Mouse (Mus musculus) C2C12 (cell line): ENCODE measurements around the gene Rhbdf2.
A peak's percentile ranks its signal among the peaks of the same experiment; 100 is the strongest.

Experiments
- CTCF ChIP-seq: IDR thresholded peaks from one replicate; pipeline ENCODE4 v1.5.1; 2011; ENCODE audit not compliant: control insufficient read depth, insufficient read depth, insufficient read length
- FOSL1 ChIP-seq: IDR thresholded peaks from one replicate; pipeline ENCODE4 v1.8.0; 2011; ENCODE audit warnings: mild to moderate bottlenecking, low read length; ENCODE audit not compliant: poor library complexity, insufficient read depth, severe bottlenecking
- MAX ChIP-seq: IDR thresholded peaks from one replicate; pipeline ENCODE4 v1.6.1; 2011; ENCODE audit warnings: mild to moderate bottlenecking, control low read depth
- USF1 ChIP-seq: IDR thresholded peaks from one replicate; pipeline ENCODE4 v1.6.1; 2011; ENCODE audit warnings: low read depth, mild to moderate bottlenecking, control low read depth, moderate library complexity

- TF ChIP-seq MAX: peak; percentile 8
- no peak for TF ChIP-seq CTCF
- TF ChIP-seq USF1: no peak
- no peak for TF ChIP-seq FOSL1
These were observed 45.1 kb upstream of the Rhbdf2 start for GRCm38 (mm10) chr11:116671845-116672434.
